Mouse (Mus musculus) stomach, embryonic 15.5 days (tissue): ENCODE results near the gene Brd2. TPM values are rescaled to one million over a fixed set of nuclear protein-coding genes. Genes with fewer than 3 reads are reported as not detected.
A peak's percentile ranks its signal among the peaks of the same experiment; 100 is the strongest.

Experiments used
- ATAC-seq: fragments of 200-750 bp; cut with Nextera tagmentation; 2 replicates; pipeline ENCODE4 v1.8.0; 2017; ENCODE audit warnings: low read depth, moderate number of reproducible peaks, moderate TSS enrichment; ENCODE audit not compliant: insufficient read depth, low FRiP score
- H3K27ac ChIP-seq: fragments of 300-500 bp; sonication (generic); 2 replicates; pipeline ENCODE4 v1.5.1; 2015; ENCODE audit warnings: mild to moderate bottlenecking, inconsistent platforms
- H3K27me3 ChIP-seq: fragments of 300-500 bp; sonication (generic); replicated peaks from 2 replicates; pipeline ENCODE4 v1.6.1; 2015; ENCODE audit warnings: inconsistent platforms
- H3K36me3 ChIP-seq: fragments of 300-500 bp; sonication (generic); 2 replicates; pipeline ENCODE4 v1.6.1; 2015; ENCODE audit warnings: inconsistent platforms
- H3K4me1 ChIP-seq: fragments of 300-500 bp; sonication (generic); 2 replicates; pipeline ENCODE4 v1.6.1; 2015; ENCODE audit warnings: inconsistent platforms
- H3K4me2 ChIP-seq: fragments of 300-500 bp; sonication (generic); 2 replicates; pipeline ENCODE4 v1.6.1; 2015; ENCODE audit warnings: mild to moderate bottlenecking, inconsistent platforms
- H3K4me3 ChIP-seq: fragments of 300-500 bp; sonication (generic); replicated peaks from 2 replicates; pipeline ENCODE4 v1.5.1; 2015; ENCODE audit warnings: inconsistent platforms
- H3K9ac ChIP-seq: fragments of 300-500 bp; sonication (generic); 2 replicates; pipeline ENCODE4 v1.6.1; 2015; ENCODE audit warnings: inconsistent platforms
- H3K9me3 ChIP-seq: fragments of 300-500 bp; sonication (generic); 2 replicates; pipeline ENCODE4 v1.6.1; 2016; ENCODE audit warnings: inconsistent platforms
- WGBS: fragments of 180-500 bp; shearing (Covaris S2); methylation state at CpG from one replicate; pipeline ENCODE4 v1.1.7; 2015; 5-methylcytosine and 5-hydroxymethylcytosine counted together
- polyA plus RNA-seq: library from polyadenylated mRNA; unstranded; fragments of >200 nt; fragmentation: Nextera tagmentation; extraction: Ambion mirVana; gene quantifications from 2 replicates; pipeline ENCODE4 v1.2.1, GENCODE M21; 2015

The Brd2 gene
- polyA plus RNA-seq, 1 experiment from 2014 or later: 107 TPM

DNA sequence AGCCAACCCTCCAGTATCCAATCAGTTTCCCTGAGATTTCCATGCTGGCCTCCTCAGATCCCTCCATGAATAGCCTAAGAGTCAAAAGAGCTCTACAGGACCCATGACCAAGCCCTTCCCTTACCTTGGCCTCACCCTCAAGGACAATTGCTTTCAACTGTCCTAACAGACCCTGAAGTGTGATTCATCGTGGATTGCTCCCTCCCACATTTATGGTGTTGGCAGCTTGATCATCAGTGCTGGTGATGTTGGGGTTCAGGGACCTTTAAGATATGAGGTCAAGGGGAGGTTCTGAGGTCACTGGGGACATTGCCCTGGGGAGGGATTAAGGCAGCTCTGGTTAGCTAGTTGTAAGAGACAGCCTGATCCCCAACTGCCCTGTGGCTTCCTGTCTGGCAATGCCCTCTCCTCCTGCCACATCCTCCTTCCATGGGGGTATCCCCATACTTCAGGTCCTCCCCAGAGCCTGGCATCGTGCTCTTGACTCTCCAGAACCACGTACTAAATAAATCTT lies 25.9 kb downstream of the Brd2 start:
- no peak for ATAC-seq
- Histone ChIP-seq H3K4me1 (no peaks in the 10 kb centered on the region), H3K9ac (no peak overlapping the region), H3K4me3 (no peak overlapping the region), H3K9me3 (no peaks in the 10 kb centered on the region), H3K36me3 (no peaks in the 10 kb centered on the region), H3K4me2 (no peak overlapping the region), H3K27me3 (no peaks in the 10 kb centered on the region), H3K27ac (no peak overlapping the region)
- 66% methylated on average over 3 of the region's 3 CpGs for WGBS

DNA sequence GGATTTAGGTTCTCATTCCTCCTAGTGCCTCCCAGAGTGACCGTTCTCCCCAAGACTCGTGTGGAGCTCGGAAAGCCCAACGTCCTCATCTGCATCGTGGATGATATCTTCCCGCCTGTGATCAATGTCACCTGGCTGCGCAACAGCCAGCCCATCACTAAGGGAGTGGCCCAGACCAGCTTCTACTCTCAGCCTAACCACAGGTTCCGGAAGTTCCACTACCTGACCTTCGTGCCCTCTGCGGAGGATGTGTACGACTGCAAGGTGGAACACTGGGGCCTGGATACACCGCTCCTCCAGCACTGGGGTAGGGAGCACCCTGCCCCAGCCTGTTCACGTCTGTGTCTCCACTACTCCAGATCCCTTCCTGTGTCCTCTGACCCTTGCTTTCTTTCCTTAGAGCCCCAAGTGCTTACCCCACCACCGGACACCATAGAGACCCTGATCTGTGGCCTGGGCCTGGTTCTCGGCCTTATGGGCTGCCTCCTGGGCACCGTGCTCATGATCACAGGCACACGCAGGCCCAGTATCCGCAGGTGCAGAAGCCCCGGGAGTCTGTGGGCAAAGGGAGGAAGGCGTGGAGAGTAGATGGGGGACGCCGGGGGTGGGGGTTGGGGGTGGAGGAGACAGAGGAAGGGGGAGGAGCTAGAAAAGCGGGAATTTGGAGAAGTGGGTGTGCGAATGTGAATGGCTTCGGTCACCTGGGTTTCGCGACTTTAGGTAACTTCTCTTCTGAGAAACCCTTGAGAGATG lies 28.0 kb downstream of the Brd2 start:
- no peak overlapping the region for H3K4me2 ChIP-seq
- no peak overlapping the region for H3K9ac ChIP-seq
- H3K27ac ChIP-seq: no peak overlapping the region
- no peaks in the 10 kb centered on the region for H3K36me3 ChIP-seq
- H3K4me1 ChIP-seq: no peaks in the 10 kb centered on the region
- no peak overlapping the region for H3K4me3 ChIP-seq
- WGBS: 81% methylated on average over 27 of the region's 27 CpGs
- ATAC-seq: no peak
- H3K27me3 ChIP-seq: no peaks in the 10 kb centered on the region
- H3K9me3 ChIP-seq: no peaks in the 10 kb centered on the region

DNA sequence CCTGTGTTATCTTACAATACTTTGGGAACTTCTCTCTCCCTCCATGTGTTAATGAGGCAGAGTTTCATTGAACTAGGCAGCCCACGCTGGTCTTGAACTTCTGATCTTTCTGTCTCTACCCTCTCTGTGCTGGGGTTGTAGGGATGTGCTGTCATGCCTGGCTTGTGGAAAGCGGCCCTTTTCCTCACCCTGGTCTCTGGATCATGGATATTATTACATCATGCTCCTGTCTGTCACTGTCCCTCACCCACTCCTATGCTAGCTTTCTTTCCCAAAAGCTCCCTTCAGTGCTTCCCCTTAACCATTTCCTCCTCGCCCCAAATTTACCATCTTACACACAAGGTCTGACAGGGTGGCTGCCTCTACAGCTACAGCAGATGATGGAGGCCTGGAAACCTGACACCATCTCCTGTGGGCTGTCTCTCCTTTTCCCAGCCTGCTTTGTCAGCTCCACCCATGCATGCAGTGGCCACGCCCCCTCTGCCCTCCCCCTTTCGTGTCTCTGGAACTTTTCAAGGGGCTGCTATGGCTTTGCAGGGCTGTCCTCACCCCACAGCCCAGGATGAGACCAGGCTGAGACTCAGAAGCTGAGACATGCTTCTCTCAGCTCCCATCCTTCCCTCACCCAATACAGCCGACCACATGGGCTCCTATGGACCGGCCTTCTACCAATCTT lies 29.1 kb downstream of the Brd2 start:
- no peaks in the 10 kb centered on the region for H3K36me3 ChIP-seq
- no peaks in the 10 kb centered on the region for H3K4me1 ChIP-seq
- H3K27ac ChIP-seq: no peak overlapping the region
- H3K4me3 ChIP-seq: no peak overlapping the region
- ATAC-seq: 0 out of 2 replicates have a peak, but pooled peaks have one; percentile 47
- H3K4me2 ChIP-seq: no peak overlapping the region
- no peaks in the 10 kb centered on the region for H3K9me3 ChIP-seq
- no peaks in the 10 kb centered on the region for H3K27me3 ChIP-seq
- no peak overlapping the region for H3K9ac ChIP-seq
- 34% methylated on average over 7 of the region's 7 CpGs for WGBS

DNA sequence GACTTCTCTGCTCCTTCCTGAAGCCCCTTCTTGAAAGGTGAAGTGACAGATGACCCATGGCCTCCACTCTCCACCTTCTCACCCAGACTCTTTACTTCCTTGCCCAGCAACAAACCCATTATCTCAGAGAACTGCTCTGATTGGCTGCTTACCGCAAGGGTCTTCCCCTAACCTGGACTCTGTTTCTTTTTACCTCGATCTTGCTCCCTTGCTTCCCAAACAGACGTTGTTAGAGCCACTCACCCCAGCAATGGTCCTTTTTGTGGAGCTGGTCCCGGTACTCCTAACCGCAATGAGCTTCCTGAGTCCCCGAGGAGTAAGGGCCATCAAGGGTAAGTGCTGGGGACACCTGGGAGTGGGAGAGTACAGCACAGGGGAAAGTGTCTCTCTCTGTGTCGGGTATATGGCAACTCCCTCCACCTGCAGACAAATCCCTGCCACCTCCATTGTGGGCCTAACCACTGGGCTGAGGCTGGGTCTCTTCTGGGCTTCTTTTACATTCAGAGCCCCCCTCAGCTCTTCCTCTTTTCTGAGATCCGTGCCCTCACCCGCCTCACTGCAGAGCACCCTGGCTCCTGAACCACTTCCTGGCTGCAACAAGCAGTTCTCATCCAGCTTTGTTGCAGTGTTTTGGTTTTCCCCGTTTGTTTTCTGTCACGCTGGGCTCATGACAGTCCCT lies 30.1 kb downstream of the Brd2 start, which contains the start of gene H2-Oa:
TSS of gene H2-Oa (plus strand) at position 144 of the 679 bp plus-strand sequence.
- no peaks in the 10 kb centered on the region for H3K36me3 ChIP-seq
- WGBS: 31% methylated on average over 11 of the region's 11 CpGs
- no peaks in the 10 kb centered on the region for H3K4me1 ChIP-seq
- no peak within 1 kb of the TSS for H3K9ac ChIP-seq
- no peaks in the 10 kb centered on the region for H3K27me3 ChIP-seq
- H3K4me2 ChIP-seq: 0 out of 2 replicates have a peak within 1 kb of the TSS, but pooled peaks have one; percentile 5
- ATAC-seq: no peak
- no peak within 1 kb of the TSS for H3K27ac ChIP-seq
- H3K9me3 ChIP-seq: no peaks in the 10 kb centered on the region
- H3K4me3 ChIP-seq: no peak within 1 kb of the TSS

GRCm38 (mm10) chr17:34090923-34091322 lies 31.5 kb downstream of the Brd2 start:
- no peak overlapping the region for H3K9ac ChIP-seq
- 52% methylated on average over 7 of the region's 7 CpGs for WGBS
- no peak overlapping the region for H3K4me3 ChIP-seq
- no peak overlapping the region for H3K27ac ChIP-seq
- no peaks in the 10 kb centered on the region for H3K36me3 ChIP-seq
- no peak overlapping the region for H3K4me2 ChIP-seq
- no peak for ATAC-seq
- H3K27me3 ChIP-seq: no peaks in the 10 kb centered on the region
- H3K4me1 ChIP-seq: no peaks in the 10 kb centered on the region
- H3K9me3 ChIP-seq: no peaks in the 10 kb centered on the region

GRCm38 (mm10) chr17:34088124-34088523 lies 34.3 kb downstream of the Brd2 start:
- ATAC-seq: no peak

DNA sequence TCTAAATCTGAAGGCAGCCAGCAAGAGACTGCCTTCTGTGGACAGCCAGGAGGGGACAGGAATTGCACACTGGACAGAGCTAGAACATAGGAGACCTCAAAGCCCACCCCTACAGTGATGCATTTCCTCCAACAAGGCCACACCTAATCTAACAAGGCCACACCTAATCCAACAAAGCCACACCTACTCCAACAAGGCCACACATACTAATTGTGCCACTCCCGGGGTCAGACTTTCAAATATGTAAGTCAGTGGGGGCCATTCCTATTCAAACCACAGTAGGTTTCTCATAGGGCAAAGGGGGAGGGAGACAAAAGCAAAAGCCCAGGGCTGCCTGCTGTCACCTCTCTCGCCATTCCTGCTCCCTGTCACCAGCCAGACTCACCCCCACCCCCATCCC lies 35.0 kb downstream of the Brd2 start:
- WGBS: 33% methylated on average over 2 of the region's 2 CpGs
- no peak for ATAC-seq

More at GRCm38 (mm10) chr17:34088124-34088523, 34.3 kb downstream of the Brd2 start:
- Histone ChIP-seq H3K9ac (no peak overlapping the region), H3K4me2 (no peak overlapping the region), H3K36me3 (no peaks in the 10 kb centered on the region), H3K27ac (no peak overlapping the region), H3K27me3 (0 out of 2 replicates have a peak, but pooled peaks cover 5% of the 10 kb centered on the region), H3K9me3 (no peaks in the 10 kb centered on the region), H3K4me1 (no peaks in the 10 kb centered on the region), H3K4me3 (no peak overlapping the region)
- WGBS: 66% methylated on average over 11 of the region's 11 CpGs

DNA sequence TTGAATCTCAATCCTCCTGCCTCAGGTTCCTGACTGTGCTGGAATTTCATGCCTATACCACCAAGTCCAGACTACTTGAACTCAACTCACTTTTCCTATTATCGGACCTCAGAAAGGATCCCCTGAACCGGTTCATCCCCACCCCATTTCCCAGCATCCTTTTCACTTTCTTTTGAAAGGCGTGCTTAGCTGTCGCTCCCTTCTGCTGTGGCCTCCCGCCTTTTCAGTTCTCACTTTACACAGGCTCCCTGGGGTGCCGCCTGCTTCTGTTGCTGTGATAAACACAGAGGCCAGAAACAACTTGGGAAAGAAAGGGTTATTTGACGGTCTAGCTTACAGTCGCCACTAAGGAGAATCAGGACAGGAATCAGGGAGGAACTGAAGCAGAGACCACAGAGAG lies 39.3 kb downstream of the Brd2 start:
- no peak overlapping the region for H3K27ac ChIP-seq
- 0 out of 2 replicates have a peak, but pooled peaks cover 5% of the 10 kb centered on the region for H3K27me3 ChIP-seq
- no peaks in the 10 kb centered on the region for H3K36me3 ChIP-seq
- WGBS: 15% methylated on average over 8 of the region's 8 CpGs
- H3K4me2 ChIP-seq: no peak overlapping the region
- H3K9ac ChIP-seq: no peak overlapping the region
- H3K4me1 ChIP-seq: no peaks in the 10 kb centered on the region
- ATAC-seq: no peak
- no peak overlapping the region for H3K4me3 ChIP-seq
- no peaks in the 10 kb centered on the region for H3K9me3 ChIP-seq

More for the DNA sequence above, 35.0 kb downstream of the Brd2 start:
- Histone ChIP-seq H3K36me3 (no peaks in the 10 kb centered on the region), H3K27ac (no peak overlapping the region), H3K9me3 (no peaks in the 10 kb centered on the region), H3K4me2 (no peak overlapping the region), H3K9ac (no peak overlapping the region), H3K4me3 (no peak overlapping the region), H3K27me3 (0 out of 2 replicates have a peak, but pooled peaks cover 5% of the 10 kb centered on the region), H3K4me1 (no peaks in the 10 kb centered on the region)

- Histone ChIP-seq H3K4me1 (no peaks in the 10 kb centered on the region), H3K27ac (no peak overlapping the region), H3K4me2 (no peak overlapping the region), H3K36me3 (no peaks in the 10 kb centered on the region), H3K9ac (no peak overlapping the region), H3K9me3 (no peaks in the 10 kb centered on the region), H3K4me3 (no peak overlapping the region), H3K27me3 (peaks cover 13% of the 10 kb centered on the region; the same call in 1 of the 2 replicates)
- 31% methylated on average over 5 of the region's 5 CpGs for WGBS
- peak; percentile 30; the same call in 1 of the 2 replicates for ATAC-seq
These were observed 42.8 kb downstream of the Brd2 start for GRCm38 (mm10) chr17:34079621-34080020.

DNA sequence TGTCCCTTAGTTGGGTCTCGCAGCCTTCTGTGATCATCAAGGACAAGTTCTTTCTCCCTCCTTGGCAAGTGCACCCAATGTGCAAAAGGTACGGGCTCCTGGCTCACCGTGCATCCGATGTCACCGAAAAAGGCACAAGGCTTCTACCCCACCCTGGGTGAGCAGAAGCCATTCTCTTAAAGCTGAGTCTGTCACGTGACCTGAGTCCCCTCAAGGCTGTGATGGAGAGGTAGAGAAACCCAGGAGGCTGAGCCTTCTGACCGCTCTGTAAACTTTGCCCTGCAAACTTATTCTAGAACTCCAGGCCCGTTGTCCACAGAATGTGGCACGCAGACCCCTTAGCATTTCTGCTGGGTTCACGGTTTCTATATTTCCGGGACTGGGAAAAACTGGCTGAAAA lies 43.4 kb downstream of the Brd2 start:
- Histone ChIP-seq H3K27ac (no peak overlapping the region), H3K4me1 (no peaks in the 10 kb centered on the region), H3K9me3 (no peaks in the 10 kb centered on the region), H3K36me3 (no peaks in the 10 kb centered on the region), H3K9ac (no peak overlapping the region), H3K4me2 (no peak overlapping the region), H3K4me3 (no peak overlapping the region), H3K27me3 (peaks cover 12% of the 10 kb centered on the region; the same call in 1 of the 2 replicates)
- 82% methylated on average over 11 of the region's 11 CpGs for WGBS
- ATAC-seq: no peak

- Histone ChIP-seq H3K4me3 (no peak overlapping the region), H3K9me3 (no peaks in the 10 kb centered on the region), H3K4me2 (no peak overlapping the region), H3K36me3 (no peaks in the 10 kb centered on the region), H3K4me1 (no peaks in the 10 kb centered on the region), H3K27ac (no peak overlapping the region), H3K9ac (no peak overlapping the region), H3K27me3 (peaks cover 12% of the 10 kb centered on the region)
- no peak for ATAC-seq
- WGBS: 55% methylated on average over 4 of the region's 4 CpGs
These were observed 44.3 kb downstream of the Brd2 start for GRCm38 (mm10) chr17:34078148-34078547.
